Mouse (Mus musculus) cerebellum, adult 9-11 months (tissue): ENCODE data around the gene Pi4ka.
"Not testable (repeated sequence)": the region's sequence is repeated elsewhere in the genome, so short reads cannot be mapped to it uniquely, and the experiment has no call there.

Source experiments
- DNase-seq: peaks from one replicate; pipeline ENCODE4 v3.0.0; 2022

Pi4ka gene

GRCm38 (mm10) chr16:17231523-17231922 is 174.6 kb downstream of the Pi4ka start:
- not testable (repeated sequence) for DNase-seq
